Mouse (Mus musculus) kidney, embryonic 15.5 days (tissue): ENCODE data around the gene Dennd6b. TPM values are rescaled to one million over a fixed set of nuclear protein-coding genes. Genes with fewer than 3 reads are reported as not detected.

Source experiments
- ATAC-seq: fragments of 200-750 bp; cut with Nextera tagmentation; replicated peaks from 2 replicates; pipeline ENCODE4 v1.8.0; 2017; ENCODE audit warnings: moderate TSS enrichment; ENCODE audit not compliant: low FRiP score
- H3K27ac ChIP-seq: fragments of 300-500 bp; sonication (generic); 2 replicates; pipeline ENCODE4 v1.5.1; 2015; ENCODE audit warnings: mild to moderate bottlenecking, inconsistent platforms
- H3K27me3 ChIP-seq: fragments of 300-500 bp; sonication (generic); 2 replicates; pipeline ENCODE4 v1.6.1; 2015; ENCODE audit warnings: inconsistent platforms
- H3K36me3 ChIP-seq: fragments of 300-500 bp; sonication (generic); 2 replicates; pipeline ENCODE4 v1.6.1; 2015; ENCODE audit warnings: inconsistent platforms
- H3K4me1 ChIP-seq: fragments of 300-500 bp; sonication (generic); 2 replicates; pipeline ENCODE4 v1.6.1; 2015; ENCODE audit warnings: inconsistent platforms
- H3K4me2 ChIP-seq: fragments of 300-500 bp; sonication (generic); 2 replicates; pipeline ENCODE4 v1.6.1; 2015; ENCODE audit warnings: moderate library complexity, mild to moderate bottlenecking, inconsistent platforms
- H3K4me3 ChIP-seq: fragments of 300-500 bp; sonication (generic); replicated peaks from 2 replicates; pipeline ENCODE4 v1.5.1; 2015; ENCODE audit warnings: mild to moderate bottlenecking, inconsistent platforms
- H3K9ac ChIP-seq: fragments of 300-500 bp; sonication (generic); 2 replicates; pipeline ENCODE4 v1.6.1; 2015; ENCODE audit warnings: mild to moderate bottlenecking, inconsistent platforms
- H3K9me3 ChIP-seq: fragments of 300-500 bp; sonication (generic); replicated peaks from 2 replicates; pipeline ENCODE4 v1.6.1; 2016; ENCODE audit warnings: inconsistent platforms
- WGBS: fragments of 180-500 bp; shearing (Covaris S2); methylation state at CpG from one replicate; pipeline ENCODE4 v1.1.7; 2015; ENCODE audit warnings: mixed read lengths; 5-methylcytosine and 5-hydroxymethylcytosine counted together
- polyA plus RNA-seq: library from polyadenylated mRNA; unstranded; fragments of >200 nt; fragmentation: Nextera tagmentation; extraction: Ambion mirVana; gene quantifications from 2 replicates; pipeline ENCODE4 v1.2.1, GENCODE M21; 2015

Gene Dennd6b
- polyA plus RNA-seq, 1 experiment from 2014 or later: 19.2 TPM

DNA sequence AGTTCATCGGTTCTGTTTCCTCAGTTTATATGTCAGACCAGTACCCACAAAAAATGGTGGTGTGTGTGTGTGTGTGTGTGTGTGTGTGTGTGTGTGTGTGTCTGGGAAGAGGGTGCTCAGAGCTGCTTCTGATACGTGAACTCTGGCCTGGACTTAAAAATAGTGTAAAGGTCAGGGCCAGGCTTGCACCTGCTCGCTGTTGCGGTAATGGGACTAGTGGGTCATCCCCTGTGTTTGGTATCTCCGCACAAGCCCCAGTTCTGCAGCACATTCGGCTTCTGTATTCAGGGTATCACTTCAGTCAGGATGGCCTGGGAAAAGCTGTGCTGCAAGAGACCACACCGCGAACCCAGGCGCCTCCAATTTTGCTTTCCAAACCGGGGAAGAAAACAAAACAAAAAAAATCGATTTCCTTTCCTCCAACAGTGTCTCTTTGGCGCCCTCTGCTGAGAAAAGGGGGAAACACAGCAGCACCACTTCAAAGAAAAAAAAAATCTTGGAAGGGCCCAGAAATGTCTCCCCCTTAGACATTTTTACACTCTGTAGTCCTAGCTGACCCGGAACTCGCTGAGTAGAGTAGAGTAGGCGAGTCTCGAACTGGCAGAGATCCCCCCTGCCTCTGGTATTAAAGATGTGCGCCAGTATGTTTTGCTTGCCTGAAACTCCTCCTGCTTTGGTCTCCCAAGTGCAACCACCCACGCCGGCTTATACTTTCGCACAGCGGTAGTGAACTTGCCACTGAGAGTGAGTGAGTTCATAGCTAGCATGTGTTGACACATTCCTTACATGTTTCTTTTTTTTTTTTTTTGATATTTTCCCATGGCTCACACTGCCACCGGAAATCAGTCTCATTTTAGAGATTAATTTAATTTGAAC is 13.8 kb upstream of the Dennd6b start:
- peak overlapping the region; percentile 93 for H3K27ac ChIP-seq
- peak; percentile 24; the same call in 1 of the 2 replicates for ATAC-seq
- no peaks in the 10 kb centered on the region for H3K9me3 ChIP-seq
- H3K27me3 ChIP-seq: no peaks in the 10 kb centered on the region
- peak overlapping the region; percentile 92 for H3K4me3 ChIP-seq
- peak overlapping the region; percentile 63 for H3K4me2 ChIP-seq
- H3K9ac ChIP-seq: peak overlapping the region; percentile 35; the same call in 1 of the 2 replicates
- WGBS: 15% methylated on average over 22 of the region's 22 CpGs
- H3K36me3 ChIP-seq: no peaks in the 10 kb centered on the region
- H3K4me1 ChIP-seq: peaks cover 20% of the 10 kb centered on the region

DNA sequence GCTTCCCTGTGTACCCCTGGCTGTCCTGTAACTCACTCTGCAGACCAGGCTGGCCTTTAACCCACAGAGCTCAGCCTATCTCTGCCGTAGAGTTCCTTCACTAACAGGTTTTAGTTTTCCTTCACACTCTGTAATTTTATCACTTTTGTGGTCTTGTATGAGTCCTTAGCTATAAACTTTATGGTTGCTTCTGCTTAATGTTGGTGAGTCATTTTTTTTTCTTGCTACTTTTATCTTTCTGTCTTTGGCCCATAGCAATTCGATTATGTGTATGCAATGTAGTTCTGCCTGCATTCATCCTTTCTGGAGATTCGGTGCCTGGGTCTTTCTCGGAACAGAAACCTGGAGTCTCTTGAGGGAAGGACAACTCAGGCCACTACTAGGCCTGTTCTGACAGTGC is 11.2 kb upstream of the Dennd6b start:
- 86% methylated on average over 4 of the region's 4 CpGs for WGBS
- peaks cover 5% of the 10 kb centered on the region; the same call in 1 of the 2 replicates for H3K9me3 ChIP-seq
- no peak overlapping the region for H3K9ac ChIP-seq
- H3K36me3 ChIP-seq: no peaks in the 10 kb centered on the region
- no peaks in the 10 kb centered on the region for H3K27me3 ChIP-seq
- no peak overlapping the region for H3K27ac ChIP-seq
- no peak overlapping the region for H3K4me3 ChIP-seq
- H3K4me2 ChIP-seq: no peak overlapping the region
- no peak for ATAC-seq
- H3K4me1 ChIP-seq: peaks cover 14% of the 10 kb centered on the region

DNA sequence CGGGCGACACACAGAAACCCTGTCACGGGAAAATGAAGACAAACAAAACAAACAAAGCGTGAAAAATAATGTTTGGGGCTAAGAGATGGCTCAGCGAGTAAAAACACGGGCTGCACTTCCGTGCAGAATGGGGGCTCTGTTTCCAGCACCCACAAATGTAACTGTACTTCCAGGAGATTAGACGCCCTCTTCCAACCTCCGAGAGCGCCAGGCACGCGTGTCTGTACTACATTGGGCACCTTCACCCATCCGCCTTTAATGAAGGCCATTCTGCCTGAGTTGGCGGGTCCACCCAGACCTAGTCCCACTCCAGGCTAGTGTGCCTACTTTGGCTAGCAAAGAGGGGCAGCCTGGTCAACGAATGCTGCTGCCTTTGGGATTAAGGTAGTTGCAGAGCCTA is 760 bp upstream of the Dennd6b start:
- ATAC-seq: no peak
- Histone ChIP-seq H3K4me1 (peaks cover 17% of the 10 kb centered on the region), H3K36me3 (no peaks in the 10 kb centered on the region), H3K9me3 (no peaks in the 10 kb centered on the region), H3K4me2 (peak overlapping the region; percentile 68), H3K9ac (no peak overlapping the region; the same call in 1 of the 2 replicates), H3K27me3 (no peaks in the 10 kb centered on the region), H3K27ac (peak overlapping the region; percentile 99; the same call in 1 of the 2 replicates), H3K4me3 (peak overlapping the region; percentile 91)
- 73% methylated on average over 15 of the region's 15 CpGs for WGBS

DNA sequence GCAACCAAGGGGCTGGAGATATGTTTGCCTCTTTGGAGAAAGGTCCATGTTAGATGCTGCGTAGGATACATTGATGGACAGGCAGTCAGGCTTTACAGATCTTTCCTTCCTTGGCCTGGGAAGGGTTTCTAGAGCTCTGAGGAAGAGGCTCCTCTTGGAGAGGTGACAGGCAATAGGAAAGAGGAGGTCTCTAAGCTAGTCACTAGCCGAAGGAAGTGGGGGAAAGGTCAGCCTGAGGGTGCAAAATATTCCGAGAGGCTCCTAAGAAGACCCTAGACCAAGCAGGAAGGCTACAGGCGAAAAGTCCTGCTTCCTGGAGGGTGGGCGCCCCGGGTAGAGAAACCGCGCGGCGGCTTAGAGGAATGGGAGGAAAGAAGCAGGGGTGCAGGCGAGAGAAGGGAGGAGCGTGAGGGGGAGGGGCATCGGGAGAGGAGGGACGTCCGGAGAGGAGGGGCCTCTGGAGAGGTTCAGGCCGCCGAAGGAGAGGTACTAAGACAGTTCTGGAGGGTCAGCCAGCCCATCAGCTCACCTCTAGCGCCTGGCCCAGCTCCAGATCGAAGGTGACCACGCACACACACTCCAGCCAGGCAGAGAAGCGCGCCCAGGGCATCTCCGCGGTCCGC is 495 bp downstream of the Dennd6b start:
- Histone ChIP-seq H3K9me3 (no peaks in the 10 kb centered on the region), H3K27ac (peak overlapping the region; percentile 99), H3K9ac (peak overlapping the region; percentile 98), H3K4me2 (peak overlapping the region; percentile 68), H3K4me1 (peaks cover 17% of the 10 kb centered on the region), H3K36me3 (peaks cover 3% of the 10 kb centered on the region; the same call in 1 of the 2 replicates), H3K27me3 (no peaks in the 10 kb centered on the region), H3K4me3 (peak overlapping the region; percentile 91)
- peak; percentile 96 for ATAC-seq
- WGBS: under 1% methylated on average over 25 of the region's 25 CpGs

DNA sequence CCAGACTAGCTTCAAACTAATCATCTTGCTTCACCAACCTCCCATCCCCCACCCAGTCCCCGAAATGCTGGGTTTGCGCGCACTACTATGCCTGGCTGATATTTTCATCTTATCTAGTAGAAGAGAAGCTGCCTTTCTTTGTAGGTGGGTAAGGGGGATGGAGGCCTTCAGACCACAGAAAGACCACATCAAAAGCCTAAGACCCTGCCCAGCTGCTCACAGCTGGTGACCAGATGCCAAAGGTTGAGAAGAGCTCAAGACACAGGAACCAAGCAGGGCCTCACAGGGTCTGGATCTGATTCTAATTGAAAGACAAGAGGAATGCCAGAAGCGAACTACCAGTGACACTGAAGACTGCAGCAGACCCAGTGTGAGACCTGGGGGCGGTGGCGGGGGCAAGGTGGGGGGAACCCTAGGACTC is 1.0 kb downstream of the Dennd6b start:
- Histone ChIP-seq H3K4me3 (peak overlapping the region; percentile 91), H3K9me3 (no peaks in the 10 kb centered on the region), H3K36me3 (peaks cover 8% of the 10 kb centered on the region; the same call in 1 of the 2 replicates), H3K27ac (peak overlapping the region; percentile 99), H3K4me1 (peaks cover 17% of the 10 kb centered on the region), H3K4me2 (peak overlapping the region; percentile 68), H3K9ac (peak overlapping the region; percentile 98), H3K27me3 (no peaks in the 10 kb centered on the region)
- peak; percentile 7; the same call in 1 of the 2 replicates for ATAC-seq
- 53% methylated on average over 6 of the region's 6 CpGs for WGBS

DNA sequence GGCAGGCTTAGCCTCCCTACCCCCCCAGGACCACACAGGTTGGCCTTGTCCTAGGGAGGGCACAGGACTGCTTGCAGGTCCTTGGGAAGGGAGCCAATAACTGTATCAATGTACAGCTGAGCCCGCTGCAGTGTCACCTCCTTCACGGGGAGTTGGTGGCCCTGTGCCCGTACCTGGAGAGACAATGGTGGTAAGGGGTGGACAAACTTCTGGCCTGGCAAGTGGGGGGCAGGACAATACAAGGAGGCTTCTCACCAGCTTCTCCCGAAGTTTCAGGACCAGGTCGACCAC is 11.4 kb downstream of the Dennd6b start:
- Histone ChIP-seq H3K4me2 (no peak overlapping the region), H3K4me1 (peaks cover 25% of the 10 kb centered on the region), H3K27ac (no peak overlapping the region), H3K36me3 (peaks cover 28% of the 10 kb centered on the region), H3K9me3 (no peaks in the 10 kb centered on the region), H3K9ac (no peak overlapping the region), H3K4me3 (no peak overlapping the region), H3K27me3 (no peaks in the 10 kb centered on the region)
- WGBS: 84% methylated on average over 5 of the region's 5 CpGs
- ATAC-seq: no peak

DNA sequence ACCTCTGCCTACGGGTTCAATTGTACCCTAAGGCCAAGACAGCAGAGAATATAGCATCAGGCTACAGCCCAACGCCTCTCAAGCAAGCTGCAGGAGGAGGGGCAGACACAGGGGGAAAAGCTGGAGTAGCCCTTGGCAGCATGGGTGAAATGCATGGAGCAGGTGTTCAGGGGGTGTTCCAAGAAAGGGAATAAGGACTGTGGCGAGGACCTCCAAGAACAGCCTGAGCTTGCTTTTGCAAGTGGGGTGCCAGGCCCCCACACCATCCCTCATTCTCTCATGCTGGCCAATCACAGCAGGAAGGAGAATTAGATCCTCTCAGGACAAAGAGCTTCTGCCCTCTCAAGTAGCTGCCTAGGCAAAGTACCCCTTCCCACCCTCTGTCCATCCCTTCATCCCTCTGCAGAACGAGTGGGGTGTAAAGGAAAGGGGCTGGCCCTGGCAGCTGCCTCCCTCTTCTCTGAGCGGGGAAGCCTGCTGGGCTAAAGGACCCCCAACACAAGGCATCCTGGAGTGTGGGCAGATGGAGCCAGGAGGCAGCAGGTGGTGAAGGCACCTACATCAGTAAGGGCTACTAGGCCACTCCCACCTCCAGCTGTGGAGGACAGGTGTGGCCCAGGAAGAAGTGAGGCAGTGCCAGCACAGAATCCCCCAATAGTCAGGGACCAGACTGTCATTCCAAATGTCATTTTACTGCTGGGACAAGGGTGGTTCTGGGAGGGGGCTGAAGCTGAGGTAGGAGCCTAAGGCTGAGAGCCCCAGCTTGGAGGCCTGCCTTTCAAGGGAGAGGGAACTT is 12.0 kb downstream of the Dennd6b start:
- no peak for ATAC-seq
- no peak overlapping the region for H3K9ac ChIP-seq
- no peak overlapping the region for H3K4me3 ChIP-seq
- H3K9me3 ChIP-seq: no peaks in the 10 kb centered on the region
- 63% methylated on average over 5 of the region's 5 CpGs for WGBS
- no peak overlapping the region for H3K27ac ChIP-seq
- H3K4me2 ChIP-seq: no peak overlapping the region
- peaks cover 28% of the 10 kb centered on the region for H3K36me3 ChIP-seq
- H3K27me3 ChIP-seq: no peaks in the 10 kb centered on the region
- H3K4me1 ChIP-seq: peaks cover 29% of the 10 kb centered on the region

DNA sequence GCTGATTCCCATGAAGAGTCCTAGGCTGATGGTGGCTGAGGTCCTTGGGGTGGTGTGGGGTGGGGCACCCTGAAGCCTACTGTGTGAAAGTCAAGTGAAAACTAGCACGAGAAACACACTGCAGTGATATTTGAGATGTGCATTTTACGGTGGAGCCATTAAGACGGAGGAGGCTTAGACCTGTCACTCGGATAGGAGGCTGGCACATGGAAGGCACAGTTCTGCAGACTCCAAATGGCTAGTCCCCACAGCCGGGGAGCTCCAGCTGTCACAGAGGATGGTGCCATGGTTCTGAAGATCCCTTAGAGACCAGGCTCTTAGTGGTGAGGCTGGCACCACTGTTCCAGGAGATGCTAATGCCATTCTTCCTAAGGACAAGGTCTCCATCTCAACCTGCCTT is 13.5 kb downstream of the Dennd6b start:
- Histone ChIP-seq H3K4me2 (no peak overlapping the region), H3K27me3 (no peaks in the 10 kb centered on the region), H3K9me3 (no peaks in the 10 kb centered on the region), H3K36me3 (peaks cover 21% of the 10 kb centered on the region), H3K9ac (no peak overlapping the region), H3K4me3 (peak overlapping the region; percentile 2; the same call in 1 of the 2 replicates), H3K27ac (peak overlapping the region; percentile 96), H3K4me1 (peaks cover 44% of the 10 kb centered on the region)
- ATAC-seq: no peak
- WGBS: 31% methylated on average over 5 of the region's 5 CpGs

DNA sequence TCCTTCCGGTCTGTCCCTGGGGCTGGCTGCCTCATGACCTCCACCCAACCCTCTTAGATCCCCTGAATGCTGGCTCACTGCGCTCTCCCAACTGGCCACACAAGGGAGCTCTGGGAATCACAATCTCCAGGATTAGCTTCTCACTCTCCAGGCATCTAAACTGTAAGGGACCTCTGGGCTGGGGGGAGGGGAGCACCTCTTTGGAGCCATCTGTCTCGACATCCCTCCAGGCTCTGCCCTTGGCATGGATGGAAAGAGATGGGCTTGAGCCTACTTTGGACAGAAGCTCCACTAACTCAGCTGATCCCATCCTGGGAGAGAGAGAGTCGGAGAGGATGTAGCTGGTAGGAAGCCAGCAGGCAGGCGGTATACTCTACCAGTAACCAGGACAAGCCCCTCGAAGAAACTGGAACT is 14.0 kb downstream of the Dennd6b start:
- no peak for ATAC-seq
- H3K27ac ChIP-seq: peak overlapping the region; percentile 96
- H3K4me2 ChIP-seq: 0 out of 2 replicates have a peak overlapping the region, but pooled peaks have one; percentile 85
- H3K9ac ChIP-seq: 0 out of 2 replicates have a peak overlapping the region, but pooled peaks have one; percentile 4
- H3K4me3 ChIP-seq: peak overlapping the region; percentile 2; the same call in 1 of the 2 replicates
- H3K27me3 ChIP-seq: no peaks in the 10 kb centered on the region
- H3K36me3 ChIP-seq: peaks cover 19% of the 10 kb centered on the region
- peaks cover 49% of the 10 kb centered on the region for H3K4me1 ChIP-seq
- WGBS: 37% methylated on average over 6 of the region's 6 CpGs
- no peaks in the 10 kb centered on the region for H3K9me3 ChIP-seq

DNA sequence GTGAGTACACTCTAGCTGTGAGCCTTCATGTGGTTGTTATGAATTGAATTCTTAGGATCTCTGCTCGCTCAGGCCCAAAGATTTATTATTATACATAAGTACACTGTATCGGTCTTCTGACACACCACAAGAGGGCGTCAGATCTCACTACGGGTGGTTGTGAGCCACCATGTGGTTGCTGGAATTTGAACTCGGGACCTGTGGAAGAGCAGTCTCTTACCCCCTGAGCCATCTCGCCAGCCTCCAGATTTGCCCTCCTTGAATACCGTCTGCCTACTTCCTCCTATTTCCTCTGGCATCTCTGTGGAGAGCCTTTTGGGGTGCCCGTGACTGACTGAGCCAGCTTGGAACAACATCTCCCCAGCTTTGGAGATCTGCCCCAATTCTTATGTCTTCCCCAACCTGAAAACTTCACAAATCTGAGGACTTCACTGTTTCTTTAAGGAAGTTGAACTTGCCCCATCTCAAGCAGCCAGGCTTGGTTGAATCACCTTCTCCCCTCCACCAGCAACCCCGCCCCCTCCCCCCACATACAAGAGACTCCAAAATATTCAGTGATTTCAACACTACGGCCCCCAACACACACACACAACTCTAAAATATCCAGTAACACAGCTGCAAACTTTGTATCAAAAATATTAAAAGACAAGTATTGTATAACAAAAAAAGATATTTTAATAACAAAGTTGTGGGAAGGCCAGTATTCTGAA is 14.6 kb downstream of the Dennd6b start:
- H3K4me3 ChIP-seq: peak overlapping the region; percentile 91
- H3K36me3 ChIP-seq: peaks cover 13% of the 10 kb centered on the region
- no peaks in the 10 kb centered on the region for H3K27me3 ChIP-seq
- H3K4me1 ChIP-seq: peaks cover 55% of the 10 kb centered on the region
- peak overlapping the region; percentile 85 for H3K4me2 ChIP-seq
- H3K9ac ChIP-seq: 0 out of 2 replicates have a peak overlapping the region, but pooled peaks have one; percentile 90
- 67% methylated on average over 10 of the region's 10 CpGs for WGBS
- no peak for ATAC-seq
- peak overlapping the region; percentile 96 for H3K27ac ChIP-seq
- no peaks in the 10 kb centered on the region for H3K9me3 ChIP-seq

DNA sequence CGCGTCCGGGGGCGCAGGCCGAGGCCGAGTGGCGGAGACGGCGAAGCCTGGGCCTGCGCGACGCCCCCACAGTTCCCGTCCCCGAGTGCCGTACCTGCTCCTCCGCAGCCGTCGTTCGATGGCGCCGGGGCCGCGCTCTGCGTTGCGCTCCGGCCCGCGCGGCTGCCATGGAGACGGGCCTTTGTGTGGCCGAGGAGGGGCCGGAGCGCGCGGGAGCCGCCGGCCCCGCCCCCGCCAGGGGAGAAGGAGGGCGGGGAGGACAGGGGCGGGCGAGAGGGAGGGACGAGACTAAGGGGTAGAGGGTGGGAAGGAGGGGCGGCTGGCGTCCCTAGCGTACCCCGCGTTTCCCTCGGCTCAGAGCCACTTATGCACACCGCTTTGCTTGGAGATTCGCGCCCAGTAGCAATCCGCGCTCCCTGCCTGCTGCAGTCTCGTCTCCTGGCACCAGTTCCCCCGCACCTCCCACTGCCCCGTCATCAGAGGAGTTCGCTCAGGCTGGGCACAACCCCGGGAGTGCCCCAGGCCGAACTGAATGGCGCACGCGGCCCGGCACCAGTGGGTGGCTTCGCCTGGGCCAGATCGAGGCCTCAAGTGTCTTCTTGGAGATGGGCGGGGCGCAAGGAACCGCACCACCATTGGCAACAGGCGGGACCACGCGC is 15.6 kb downstream of the Dennd6b start, which contains the start of gene Plxnb2:
Plxnb2 (minus strand) TSS at position 218 of the 659 bp plus-strand sequence.
- H3K4me1 ChIP-seq: peaks cover 66% of the 10 kb centered on the region
- peak within 1 kb of the TSS; percentile 91 for H3K4me3 ChIP-seq
- H3K27ac ChIP-seq: peak within 1 kb of the TSS; percentile 96
- ATAC-seq: peak; percentile 84
- H3K9me3 ChIP-seq: no peaks in the 10 kb centered on the region
- peak within 1 kb of the TSS; percentile 90 for H3K9ac ChIP-seq
- peak within 1 kb of the TSS; percentile 85 for H3K4me2 ChIP-seq
- peaks cover 4% of the 10 kb centered on the region; the same call in 1 of the 2 replicates for H3K36me3 ChIP-seq
- under 1% methylated on average over 44 of the region's 72 CpGs for WGBS
- H3K27me3 ChIP-seq: no peaks in the 10 kb centered on the region
